Mouse (Mus musculus) urinary bladder, postnatal 25 days (tissue): ENCODE measurements around the gene Lrcol1.
A peak's percentile ranks its signal among the peaks of the same experiment; 100 is the strongest.

Experiments used
- DNase-seq: peaks from one replicate; pipeline ENCODE4 v3.0.0; 2022; ENCODE audit warnings: low spot score

Gene Lrcol1

GRCm38 (mm10) chr5:110386371-110387330, 42.1 kb downstream of the Lrcol1 start:
- DNase-seq, result peak; percentile 70

- no peak for DNase-seq
Measured at GRCm38 (mm10) chr5:110387332-110387731, 42.8 kb downstream of the Lrcol1 start.

GRCm38 (mm10) chr5:110390631-110391030, 46.1 kb downstream of the Lrcol1 start:
- no peak for DNase-seq

GRCm38 (mm10) chr5:110392727-110393126, 48.2 kb downstream of the Lrcol1 start:
- no peak for DNase-seq

- DNase-seq, result no peak
Measured at GRCm38 (mm10) chr5:110395006-110395661, 50.6 kb downstream of the Lrcol1 start.

- no peak for DNase-seq
Measured at GRCm38 (mm10) chr5:110401101-110401500, 56.6 kb downstream of the Lrcol1 start.

GRCm38 (mm10) chr5:110402557-110402956, 58.0 kb downstream of the Lrcol1 start:
- DNase-seq, result no peak

GRCm38 (mm10) chr5:110403931-110404330, 59.4 kb downstream of the Lrcol1 start:
- DNase-seq, result no peak
